Mouse (Mus musculus) layer of hippocampus, adult 6 months (tissue): ENCODE data around the gene Slc12a6. TPM values are rescaled to one million over a fixed set of nuclear protein-coding genes. Genes with fewer than 3 reads are reported as not detected.

Experiments used
- long read RNA-seq, 2 experiments: library from polyadenylated mRNA; unstranded; transcript quantifications; one replicate each; pipeline ENCODE4 v2.0.0; 2019 to 2020
- polyA plus RNA-seq: library from polyadenylated mRNA; unstranded; fragments of <200 nt; fragmentation: Nextera tagmentation; gene quantifications from 2 replicates; pipeline ENCODE4 v1.2.3, GENCODE M21; 2021

The Slc12a6 gene
- 10.5 and 11.8 TPM in 2 replicates for polyA plus RNA-seq
- long read RNA-seq, experiment 1, partial matches to known transcripts, result 19 of 19 reads
- long read RNA-seq, experiment 1, other reads (novel, unspliced or antisense), result 0 of 19 reads
- long read RNA-seq, experiment 2, partial matches to known transcripts, result 39 of 48 reads
- long read RNA-seq, experiment 2, other reads (novel, unspliced or antisense), result 7 of 48 reads

GRCm38 (mm10) chr2:112265448-112266241 is at the start of gene Slc12a6:
Gene Slc12a6, plus strand, starts transcription at chr2:112265825.

DNA sequence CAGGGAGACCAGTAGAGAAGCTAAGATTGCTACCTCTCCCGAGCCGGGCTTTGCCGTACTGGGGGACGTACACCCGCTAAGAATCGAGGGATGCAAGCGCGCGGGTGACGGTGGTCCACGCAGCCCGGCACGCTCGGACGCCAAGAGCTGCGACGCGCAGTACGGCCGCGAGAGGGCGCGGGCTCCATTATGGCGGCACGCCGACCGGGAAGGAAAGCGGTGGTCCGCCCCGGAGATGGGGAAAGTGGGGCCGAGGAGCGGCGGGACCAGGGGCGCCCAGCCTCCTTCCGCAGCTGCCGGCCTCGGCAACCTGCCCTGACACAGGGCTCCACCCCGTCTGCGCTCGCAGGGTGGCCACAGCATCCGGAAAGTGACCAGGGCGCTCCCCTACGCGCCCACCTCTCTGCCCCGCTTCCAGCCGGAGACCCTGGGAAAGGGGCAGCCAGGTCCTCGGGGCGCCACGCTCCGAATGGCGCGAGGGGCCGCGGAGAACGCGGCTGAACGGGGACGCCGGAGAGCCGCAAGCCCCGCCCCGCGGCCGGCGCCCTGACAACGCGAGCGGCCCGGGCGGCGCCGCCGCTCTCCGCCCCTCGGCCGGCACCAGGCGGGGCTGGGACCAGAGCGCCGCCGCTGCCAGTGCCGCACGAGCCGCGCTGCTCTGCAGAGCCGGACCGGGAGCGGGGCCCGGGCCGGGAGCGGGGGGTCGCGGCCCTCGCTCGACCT is 26.3 kb upstream of the Slc12a6 start, which contains the start of gene Lpcat4:
TSS of gene Lpcat4 (plus strand) at position 257 of the 723 bp plus-strand sequence.

GRCm38 (mm10) chr2:112259241-112259962 is 6.2 kb upstream of the Slc12a6 start, which contains the start of gene Nutm1:
Gene Nutm1, minus strand, starts transcription at chr2:112259291.

DNA sequence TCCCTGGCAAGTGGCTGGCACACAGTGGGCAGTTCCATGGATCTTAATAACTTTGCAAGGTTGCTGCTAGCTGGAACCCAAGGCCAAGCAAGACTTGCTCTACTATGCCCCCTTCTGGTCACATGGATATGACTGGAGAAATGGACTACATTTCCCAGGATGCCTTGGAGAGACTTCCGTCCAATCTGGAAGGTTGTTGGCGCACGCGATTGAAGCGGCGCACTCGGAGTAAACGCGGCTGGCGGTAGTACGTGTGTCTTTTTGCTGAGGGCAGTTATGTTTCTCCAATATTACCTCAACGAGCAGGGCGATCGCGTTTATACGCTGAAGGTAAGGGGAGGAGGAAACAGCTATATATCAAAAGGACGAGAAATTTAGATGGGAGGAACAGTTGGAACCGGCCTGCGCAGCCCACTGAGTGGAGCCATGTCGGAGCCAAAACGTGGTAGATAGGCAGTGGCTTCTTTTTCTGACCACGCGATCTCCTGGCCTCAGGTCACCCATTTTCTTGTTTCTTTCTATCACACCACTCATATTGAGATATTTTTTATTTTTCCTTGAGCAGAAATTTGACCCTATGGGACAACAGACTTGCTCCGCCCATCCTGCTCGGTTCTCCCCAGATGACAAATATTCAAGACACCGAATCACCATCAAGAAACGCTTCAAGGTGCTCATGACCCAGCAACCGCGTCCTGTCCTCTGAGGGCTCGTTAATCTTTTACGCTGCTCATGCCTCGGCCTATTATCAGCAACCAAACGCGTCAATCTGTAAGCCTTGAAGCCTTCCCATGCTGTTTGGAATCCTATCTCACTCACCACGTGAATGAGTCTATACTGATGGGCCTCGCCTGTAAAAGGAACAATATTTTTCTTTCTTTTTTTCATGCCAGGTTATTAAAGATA is 3.6 kb upstream of the Slc12a6 start, which contains the start of gene Nop10:
TSS of gene Nop10 (plus strand) at position 179 of the 906 bp plus-strand sequence.

GRCm38 (mm10) chr2:112266242-112266592 is 592 bp downstream of the Slc12a6 start, which contains the start of gene Gm21985:
Gene Gm21985, plus strand, starts transcription at chr2:112266314.

DNA sequence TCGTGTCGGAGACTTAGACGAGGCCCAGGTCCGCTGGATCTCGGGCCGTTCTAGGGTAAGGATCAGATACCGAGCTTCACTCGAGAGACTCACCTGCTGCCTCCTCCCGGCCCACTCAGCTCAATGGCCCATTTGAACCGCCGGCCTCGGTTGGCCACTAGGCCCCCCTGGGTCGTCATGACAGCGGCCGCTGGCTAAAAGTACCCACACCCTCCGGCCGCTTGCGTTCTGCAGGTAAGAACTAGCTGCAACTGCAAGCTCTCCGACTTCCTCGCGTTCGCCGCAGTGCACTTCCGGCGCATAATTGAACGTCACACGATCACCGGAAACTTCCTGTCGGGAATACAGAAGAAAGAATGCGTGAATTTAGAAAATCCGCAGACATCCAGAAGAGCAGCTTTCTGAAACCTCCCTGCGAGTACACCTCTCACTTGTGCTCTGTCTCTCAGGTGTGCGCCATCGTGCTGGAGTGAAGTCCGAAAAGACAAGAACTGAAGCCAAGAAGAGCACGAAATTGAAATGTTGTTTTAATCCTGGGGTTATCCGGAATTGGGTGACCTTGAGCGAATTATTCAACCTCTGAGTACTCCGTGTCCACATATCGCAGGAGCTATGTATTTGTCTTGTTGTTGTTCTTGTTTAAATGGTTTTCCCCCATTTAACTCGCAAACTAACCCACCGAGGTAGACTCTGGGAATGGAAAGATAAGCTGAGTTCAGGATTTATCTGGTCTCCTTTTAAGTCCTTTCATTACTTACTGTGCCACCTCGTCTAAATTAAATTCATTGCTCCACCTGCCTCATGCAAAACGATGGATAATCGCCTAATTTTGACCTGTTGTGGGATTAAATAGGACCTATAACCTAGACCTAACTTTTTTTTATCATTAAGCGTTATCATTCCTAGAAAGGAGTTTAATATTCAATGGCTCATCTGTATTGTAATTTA is 102.4 kb downstream of the Slc12a6 start, which contains the start of gene Emc4:
TSS of gene Emc4 (minus strand) at position 302 of the 948 bp plus-strand sequence.

GRCm38 (mm10) chr2:112378973-112379898 is 113.6 kb downstream of the Slc12a6 start, which contains the start of gene Katnbl1:
Gene Katnbl1, plus strand, starts transcription at chr2:112379211.

Other genes with a start within 250 kb of the Slc12a6 start
- not detected in 2 replicates for gene Olfr1311, start 241.4 kb upstream of the Slc12a6 start, polyA plus RNA-seq
- not detected in 2 replicates for gene Olfr1312, start 215.6 kb upstream of the Slc12a6 start, polyA plus RNA-seq
- gene Olfr1313, start 188.0 kb upstream of the Slc12a6 start, polyA plus RNA-seq, result not detected in 2 replicates
- not detected in 2 replicates for gene Olfr1314, start 169.0 kb upstream of the Slc12a6 start, polyA plus RNA-seq
- gene Olfr1315-ps1, start 150.4 kb upstream of the Slc12a6 start, polyA plus RNA-seq, result not detected in 2 replicates
- not detected in 2 replicates for gene Olfr1316, start 130.8 kb upstream of the Slc12a6 start, polyA plus RNA-seq
- gene Olfr1317, start 125.5 kb upstream of the Slc12a6 start, polyA plus RNA-seq, result not detected in 2 replicates
- not detected in 2 replicates for gene Olfr1318, start 111.6 kb upstream of the Slc12a6 start, polyA plus RNA-seq
- gene Lpcat4, start 26.4 kb upstream of the Slc12a6 start, polyA plus RNA-seq, result 28.9 and 32.7 TPM in 2 replicates
- gene Nutm1, start 6.5 kb upstream of the Slc12a6 start, polyA plus RNA-seq, result 0.04 and 0.06 TPM in 2 replicates
- gene Nop10, start 3.9 kb upstream of the Slc12a6 start, polyA plus RNA-seq, result 242 and 268 TPM in 2 replicates
- gene Gm21985, start 489 bp downstream of the Slc12a6 start, polyA plus RNA-seq, result 0.10 and 0.18 TPM in 2 replicates
- gene Emc4, start 102.2 kb downstream of the Slc12a6 start, polyA plus RNA-seq, result 283 and 288 TPM in 2 replicates
- gene Katnbl1, start 113.4 kb downstream of the Slc12a6 start, polyA plus RNA-seq, result 8.8 and 9.6 TPM in 2 replicates
- gene Emc7, start 189.2 kb downstream of the Slc12a6 start, polyA plus RNA-seq, result 42.7 and 45.9 TPM in 2 replicates
- gene Chrm5, start 214.9 kb downstream of the Slc12a6 start, polyA plus RNA-seq, result 3.4 and 4.3 TPM in 2 replicates
- 1.7 and 1.9 TPM in 2 replicates for gene Aven, start 227.1 kb downstream of the Slc12a6 start, polyA plus RNA-seq